Mouse (Mus musculus) intestine, embryonic 16.5 days (tissue): ENCODE data around the gene Tcap. TPM values are rescaled to one million over a fixed set of nuclear protein-coding genes. Genes with fewer than 3 reads are reported as not detected.

Source experiments
- ATAC-seq: fragments of 200-750 bp; cut with Nextera tagmentation; 2 replicates; pipeline ENCODE4 v1.8.0; 2017; ENCODE audit warnings: moderate TSS enrichment, moderate library complexity
- H3K27ac ChIP-seq: fragments of 300-500 bp; sonication (generic); 2 replicates; pipeline ENCODE4 v1.5.1; 2014; ENCODE audit warnings: mild to moderate bottlenecking, low read length
- H3K27me3 ChIP-seq: fragments of 300-500 bp; sonication (generic); replicated peaks from 2 replicates; pipeline ENCODE4 v1.6.1; 2014; ENCODE audit warnings: low read length, control low read depth, mixed read lengths; ENCODE audit not compliant: control insufficient read depth, insufficient read depth
- H3K36me3 ChIP-seq: fragments of 300-500 bp; sonication (generic); 2 replicates; pipeline ENCODE4 v1.6.1; 2014; ENCODE audit warnings: low read length, control low read depth; ENCODE audit not compliant: control insufficient read depth, insufficient read depth
- H3K4me1 ChIP-seq: fragments of 300-500 bp; sonication (generic); 2 replicates; pipeline ENCODE4 v1.6.1; 2014; ENCODE audit warnings: low read length, control low read depth, mixed read lengths; ENCODE audit not compliant: control insufficient read depth, insufficient read depth
- H3K4me2 ChIP-seq: fragments of 300-500 bp; sonication (generic); 2 replicates; pipeline ENCODE4 v1.6.1; 2014; ENCODE audit warnings: low read depth, low read length, control low read depth
- H3K4me3 ChIP-seq: fragments of 300-500 bp; sonication (generic); 2 replicates; pipeline ENCODE4 v1.5.1; 2014; ENCODE audit warnings: mild to moderate bottlenecking, low read length
- H3K9ac ChIP-seq: fragments of 300-500 bp; sonication (generic); 2 replicates; pipeline ENCODE4 v1.6.1; 2014; ENCODE audit warnings: low read depth, low read length
- H3K9me3 ChIP-seq: fragments of 300-500 bp; sonication (generic); 2 replicates; pipeline ENCODE4 v1.6.1; 2016; ENCODE audit warnings: low read length, control low read depth; ENCODE audit not compliant: control insufficient read depth
- WGBS: fragments of 180-500 bp; shearing (Covaris S2); extraction: QIAGEN DNeasy Blood & Tissue Kit; methylation state at CpG from one replicate; pipeline ENCODE4 v1.1.7; 2014; 5-methylcytosine and 5-hydroxymethylcytosine counted together
- polyA plus RNA-seq: library from polyadenylated mRNA; unstranded; fragments of >200 nt; fragmentation: Nextera tagmentation; extraction: Ambion mirVana; gene quantifications from 2 replicates; pipeline ENCODE4 v1.2.1, GENCODE M21; 2015

Gene Tcap
- polyA plus RNA-seq, 1 experiment from 2014 or later = 0.28 TPM

GRCm38 (mm10) chr11:98385638-98386585 is 2.3 kb downstream of the Tcap start, which contains the start of gene Pnmt:
Gene Pnmt, plus strand, starts transcription at chr11:98386450.
- no peaks in the 10 kb centered on the region for H3K9me3 ChIP-seq
- H3K9ac ChIP-seq = no peak within 1 kb of the TSS
- H3K4me1 ChIP-seq = peaks cover 4% of the 10 kb centered on the region; the same call in 1 of the 2 replicates
- no peak within 1 kb of the TSS for H3K4me3 ChIP-seq
- H3K27me3 ChIP-seq = peaks cover 17% of the 10 kb centered on the region
- H3K36me3 ChIP-seq = no peaks in the 10 kb centered on the region
- H3K4me2 ChIP-seq = no peak within 1 kb of the TSS
- no peak within 1 kb of the TSS for H3K27ac ChIP-seq
- no peak for ATAC-seq
- 51% methylated on average over 25 of the region's 25 CpGs for WGBS

- Histone ChIP-seq H3K9me3 (no peaks in the 10 kb centered on the region), H3K4me1 (peaks cover 7% of the 10 kb centered on the region; the same call in 1 of the 2 replicates), H3K27ac (no peak overlapping the region), H3K4me3 (no peak overlapping the region), H3K9ac (no peak overlapping the region), H3K27me3 (peaks cover 17% of the 10 kb centered on the region), H3K4me2 (no peak overlapping the region), H3K36me3 (no peaks in the 10 kb centered on the region)
- ATAC-seq = no peak
- 9% methylated on average over 24 of the region's 24 CpGs for WGBS
These were observed 3.0 kb downstream of the Tcap start for GRCm38 (mm10) chr11:98386596-98386995.

- Histone ChIP-seq H3K9ac (no peak overlapping the region), H3K27me3 (peaks cover 17% of the 10 kb centered on the region), H3K4me3 (no peak overlapping the region), H3K27ac (no peak overlapping the region), H3K4me2 (no peak overlapping the region), H3K36me3 (no peaks in the 10 kb centered on the region), H3K4me1 (peaks cover 12% of the 10 kb centered on the region), H3K9me3 (no peaks in the 10 kb centered on the region)
- WGBS = 55% methylated on average over 14 of the region's 14 CpGs
- no peak for ATAC-seq
These were observed 3.5 kb downstream of the Tcap start for GRCm38 (mm10) chr11:98387056-98387577.

- no peaks in the 10 kb centered on the region for H3K9me3 ChIP-seq
- H3K36me3 ChIP-seq = no peaks in the 10 kb centered on the region
- H3K27ac ChIP-seq = no peak overlapping the region
- 75% methylated on average over 10 of the region's 10 CpGs for WGBS
- no peak overlapping the region for H3K4me2 ChIP-seq
- no peak overlapping the region for H3K4me3 ChIP-seq
- peaks cover 17% of the 10 kb centered on the region for H3K27me3 ChIP-seq
- no peak overlapping the region for H3K9ac ChIP-seq
- H3K4me1 ChIP-seq = peaks cover 24% of the 10 kb centered on the region
- no peak for ATAC-seq
These were observed 4.7 kb downstream of the Tcap start for GRCm38 (mm10) chr11:98388282-98388681.

- no peak overlapping the region for H3K4me3 ChIP-seq
- no peaks in the 10 kb centered on the region for H3K36me3 ChIP-seq
- no peak overlapping the region for H3K9ac ChIP-seq
- no peaks in the 10 kb centered on the region for H3K9me3 ChIP-seq
- peaks cover 17% of the 10 kb centered on the region for H3K27me3 ChIP-seq
- no peak for ATAC-seq
- H3K4me1 ChIP-seq = peaks cover 34% of the 10 kb centered on the region
- H3K27ac ChIP-seq = no peak overlapping the region
- no peak overlapping the region for H3K4me2 ChIP-seq
- 28% methylated on average over 9 of the region's 9 CpGs for WGBS
These were observed 5.7 kb downstream of the Tcap start for GRCm38 (mm10) chr11:98389221-98389780.

- Histone ChIP-seq H3K4me2 (no peak overlapping the region), H3K4me1 (peaks cover 37% of the 10 kb centered on the region), H3K4me3 (no peak overlapping the region), H3K9ac (no peak overlapping the region), H3K9me3 (no peaks in the 10 kb centered on the region), H3K27ac (no peak overlapping the region), H3K27me3 (peaks cover 14% of the 10 kb centered on the region), H3K36me3 (no peaks in the 10 kb centered on the region)
- ATAC-seq = no peak
- 68% methylated on average over 12 of the region's 12 CpGs for WGBS
These were observed 6.5 kb downstream of the Tcap start for GRCm38 (mm10) chr11:98390141-98390540.

- Histone ChIP-seq H3K36me3 (no peaks in the 10 kb centered on the region), H3K27ac (peak overlapping the region; percentile 85), H3K4me3 (no peak overlapping the region), H3K27me3 (peaks cover 6% of the 10 kb centered on the region; the same call in 1 of the 2 replicates), H3K9me3 (no peaks in the 10 kb centered on the region), H3K9ac (peak overlapping the region; percentile 50; the same call in 1 of the 2 replicates), H3K4me1 (peaks cover 37% of the 10 kb centered on the region), H3K4me2 (no peak overlapping the region)
- WGBS = 13% methylated on average over 6 of the region's 8 CpGs
- ATAC-seq = no peak
These were observed 8.4 kb downstream of the Tcap start for GRCm38 (mm10) chr11:98392034-98392433.

- H3K9me3 ChIP-seq = no peaks in the 10 kb centered on the region
- no peaks in the 10 kb centered on the region for H3K36me3 ChIP-seq
- peak; percentile 43 for ATAC-seq
- H3K27ac ChIP-seq = peak overlapping the region; percentile 85
- H3K9ac ChIP-seq = peak overlapping the region; percentile 50; the same call in 1 of the 2 replicates
- H3K4me2 ChIP-seq = peak overlapping the region; percentile 27; the same call in 1 of the 2 replicates
- H3K4me1 ChIP-seq = peaks cover 37% of the 10 kb centered on the region
- H3K4me3 ChIP-seq = no peak overlapping the region
- 30% methylated on average over 4 of the region's 4 CpGs for WGBS
- H3K27me3 ChIP-seq = peaks cover 2% of the 10 kb centered on the region; the same call in 1 of the 2 replicates
These were observed 9.0 kb downstream of the Tcap start for GRCm38 (mm10) chr11:98392645-98393044.

- peak overlapping the region; percentile 92 for H3K27ac ChIP-seq
- H3K4me2 ChIP-seq = peak overlapping the region; percentile 27; the same call in 1 of the 2 replicates
- peak overlapping the region; percentile 50; the same call in 1 of the 2 replicates for H3K9ac ChIP-seq
- no peaks in the 10 kb centered on the region for H3K9me3 ChIP-seq
- no peaks in the 10 kb centered on the region for H3K36me3 ChIP-seq
- peaks cover 37% of the 10 kb centered on the region for H3K4me1 ChIP-seq
- 66% methylated on average over 6 of the region's 6 CpGs for WGBS
- ATAC-seq = peak; percentile 45
- no peaks in the 10 kb centered on the region for H3K27me3 ChIP-seq
- H3K4me3 ChIP-seq = no peak overlapping the region
These were observed 9.7 kb downstream of the Tcap start for GRCm38 (mm10) chr11:98393317-98393716.
